20 mouse cellular contexts compared by ENCODE assay signal in the genomic region with DNA sequence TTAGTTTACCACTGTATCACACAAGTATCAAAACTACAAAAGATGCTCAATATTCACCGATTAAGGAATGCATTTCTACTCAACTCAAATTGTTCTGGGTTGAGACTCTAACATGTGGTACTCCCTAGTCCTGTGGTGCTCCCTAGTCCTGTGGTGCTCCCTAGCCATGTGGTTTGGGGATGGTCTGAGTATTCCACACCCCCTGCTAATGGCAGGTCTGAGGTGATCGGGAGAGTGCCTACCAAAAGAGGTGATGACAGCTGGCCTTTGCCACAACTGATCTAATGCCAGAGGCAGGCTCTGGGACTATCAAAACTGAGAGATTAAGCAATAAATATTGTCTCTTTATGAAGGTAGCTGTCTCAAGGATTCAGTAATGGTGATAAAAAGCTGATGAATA.
"Had no signal": no experiment of that assay in that cellular context is flagged by ENCODE, and none has a peak within 500 bp of the region (broad histone marks: within the 10 kb centered on the region; RNA-seq: fewer than 3 reads in every experiment).

No protein-coding gene starts in this region.

- H3K9ac ChIP-seq: limb, embryonic 12.5 days; limb, embryonic 15.5 days; liver, embryonic 14.5 days; liver, postnatal 0 days; lung, embryonic 14.5 days; midbrain, embryonic 12.5 days; midbrain, embryonic 15.5 days; neural tube, embryonic 12.5 days; neural tube, embryonic 15.5 days had no signal

- H3K9me3 ChIP-seq: limb, embryonic 12.5 days; limb, embryonic 15.5 days; midbrain, embryonic 12.5 days; midbrain, embryonic 15.5 days; neural tube, embryonic 12.5 days; neural tube, embryonic 15.5 days had no signal

- H3K27ac ChIP-seq: limb, embryonic 12.5 days; limb, embryonic 15.5 days; liver, embryonic 14.5 days; macrophage; midbrain, embryonic 12.5 days; midbrain, embryonic 15.5 days; neural tube, embryonic 12.5 days; neural tube, embryonic 15.5 days; stomach, postnatal 0 days had no signal

- DNase-seq: left cerebral cortex, postnatal 4 days; liver, postnatal 0 days; lung, embryonic 14.5 days; right cerebral cortex, adult 18-20 months; right cerebral cortex, postnatal 14 days; right cerebral cortex, postnatal 4 days; thymus, adult 2 months; thymus, postnatal 14 days; thymus, postnatal 4 days had no signal

- ATAC-seq: liver, postnatal 0 days; lung, postnatal 0 days; midbrain, embryonic 15.5 days had no signal

- H3K27me3 ChIP-seq: limb, embryonic 12.5 days; limb, embryonic 15.5 days; midbrain, embryonic 12.5 days; midbrain, embryonic 15.5 days; neural tube, embryonic 12.5 days; neural tube, embryonic 15.5 days had no signal

- H3K36me3 ChIP-seq: midbrain, embryonic 15.5 days; neural tube, embryonic 15.5 days had no signal

- H3K4me3 ChIP-seq: limb, embryonic 12.5 days; limb, embryonic 15.5 days; midbrain, embryonic 12.5 days; midbrain, embryonic 15.5 days; neural tube, embryonic 12.5 days; neural tube, embryonic 15.5 days had no signal

- H3K4me2 ChIP-seq: limb, embryonic 12.5 days; limb, embryonic 15.5 days; liver, embryonic 11.5 days; lung, embryonic 14.5 days; midbrain, embryonic 12.5 days; midbrain, embryonic 15.5 days; neural tube, embryonic 12.5 days; neural tube, embryonic 15.5 days had no signal

- H3K4me1 ChIP-seq: midbrain, embryonic 15.5 days had no signal
